Mouse (Mus musculus) CD4-positive, CD25-positive, alpha-beta regulatory T cell, adult 2 months (primary cell): Measurements from ENCODE around the gene Evl.
"Not testable (repeated sequence)": the region's sequence is repeated elsewhere in the genome, so short reads cannot be mapped to it uniquely, and the experiment has no call there.

Source experiments
- DNase-seq: peaks from one replicate; pipeline ENCODE4 v3.0.0-alpha.2; 2012; ENCODE audit warnings: low read depth, low spot score

Gene Evl

DNA sequence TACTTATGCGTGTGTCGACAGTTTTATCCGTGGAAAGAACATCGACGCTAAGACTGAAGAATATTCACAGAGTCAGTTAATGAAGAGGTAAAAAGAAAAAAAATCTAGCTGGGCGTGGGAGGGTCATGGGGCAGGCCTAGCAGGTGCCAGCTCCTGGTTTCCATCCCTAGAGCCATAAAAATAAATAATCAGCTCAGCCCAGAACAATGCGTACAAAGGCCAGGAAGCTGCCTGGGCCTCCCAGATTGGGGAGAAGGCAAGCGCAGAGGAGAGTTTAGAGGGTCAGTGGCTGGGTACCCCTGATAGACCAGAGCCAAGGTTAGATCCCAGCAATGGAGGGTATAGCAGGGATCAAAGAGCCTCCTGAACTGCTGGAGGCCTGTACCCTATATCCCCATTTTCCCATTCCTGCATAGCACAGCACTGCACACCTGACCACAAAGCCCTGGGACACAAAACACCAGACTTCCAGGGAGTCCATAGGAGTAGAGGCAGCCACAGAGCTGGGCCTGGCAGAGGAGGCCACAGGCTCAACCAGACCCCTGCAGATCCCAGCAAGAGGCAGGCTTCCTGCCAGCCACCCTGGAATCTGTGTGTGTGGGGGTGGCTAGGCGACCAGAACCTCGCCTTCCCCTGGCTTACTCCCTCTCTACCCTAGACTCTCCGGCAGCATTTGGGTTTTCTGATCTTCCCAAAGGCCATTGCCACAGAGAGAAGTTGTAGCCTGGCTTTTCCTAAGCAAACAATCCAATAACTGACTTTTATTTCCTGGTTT is 144.4 kb downstream of the Evl start:
- no peak for DNase-seq

DNA sequence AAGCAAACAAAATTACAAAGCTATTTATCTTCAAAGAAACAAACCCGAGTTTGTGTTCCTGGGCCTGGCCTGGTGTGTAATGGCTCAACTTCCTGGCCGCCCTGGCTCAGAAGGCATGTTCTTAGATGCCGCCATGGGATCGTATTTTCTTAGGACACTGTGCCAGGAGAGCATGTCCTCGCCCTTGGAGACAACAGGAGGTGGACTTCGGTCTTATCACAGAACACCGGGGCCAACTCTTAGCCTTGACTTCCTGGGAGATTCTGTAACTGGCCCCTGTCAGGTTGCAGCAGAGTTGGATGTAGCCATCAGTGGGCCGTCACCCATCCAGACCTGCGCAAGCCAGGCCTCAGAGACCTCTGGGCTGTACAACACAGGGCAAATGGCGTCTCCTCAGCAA is 145.1 kb downstream of the Evl start:
- no peak for DNase-seq

GRCm38 (mm10) chr12:108700037-108700436 is 145.5 kb downstream of the Evl start:
- no peak for DNase-seq

DNA sequence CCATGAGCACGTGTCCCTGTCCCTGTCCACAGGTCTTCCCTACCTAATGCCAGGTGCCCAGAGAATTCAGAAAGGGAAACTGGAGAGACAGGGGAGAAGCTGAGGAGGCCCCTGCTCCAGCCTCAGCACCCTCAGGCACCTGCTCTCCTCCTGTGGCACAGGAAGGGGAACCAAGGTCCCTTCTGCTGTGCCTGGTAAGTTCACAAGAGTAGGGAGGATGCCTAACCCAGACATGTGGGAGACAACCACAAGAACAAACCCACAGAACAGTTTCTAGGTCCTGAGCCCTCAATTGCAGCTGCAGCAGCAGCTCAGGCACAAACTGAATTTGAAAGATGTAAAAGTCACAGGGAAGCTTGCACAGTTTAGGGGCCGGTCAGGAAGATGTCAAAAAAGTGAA is 146.7 kb downstream of the Evl start:
- DNase-seq: no peak

DNA sequence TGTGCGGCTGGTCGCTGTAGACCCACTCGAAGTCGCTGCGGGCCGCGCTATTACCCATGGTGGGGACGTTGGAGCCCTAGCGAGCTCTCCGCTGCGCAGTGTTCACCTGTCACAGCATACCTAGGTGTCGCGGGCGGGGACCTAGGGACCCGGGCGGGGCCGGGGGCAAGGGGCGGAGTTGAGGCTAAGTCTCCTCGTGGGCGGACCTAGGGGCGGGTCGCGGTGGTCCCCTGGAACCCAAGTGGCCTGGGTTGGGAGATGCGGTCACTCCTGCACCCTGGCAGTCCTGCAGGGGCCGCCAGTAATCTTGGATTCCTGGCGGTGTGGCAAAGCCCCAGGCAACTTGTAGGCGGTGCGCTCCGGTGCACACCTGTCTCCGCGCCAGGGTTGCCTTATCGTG is 147.7 kb downstream of the Evl start, which contains the start of gene Degs2:
Gene Degs2, minus strand, starts transcription at position 131 of the 400 bp plus-strand sequence.
- no peak for DNase-seq

DNA sequence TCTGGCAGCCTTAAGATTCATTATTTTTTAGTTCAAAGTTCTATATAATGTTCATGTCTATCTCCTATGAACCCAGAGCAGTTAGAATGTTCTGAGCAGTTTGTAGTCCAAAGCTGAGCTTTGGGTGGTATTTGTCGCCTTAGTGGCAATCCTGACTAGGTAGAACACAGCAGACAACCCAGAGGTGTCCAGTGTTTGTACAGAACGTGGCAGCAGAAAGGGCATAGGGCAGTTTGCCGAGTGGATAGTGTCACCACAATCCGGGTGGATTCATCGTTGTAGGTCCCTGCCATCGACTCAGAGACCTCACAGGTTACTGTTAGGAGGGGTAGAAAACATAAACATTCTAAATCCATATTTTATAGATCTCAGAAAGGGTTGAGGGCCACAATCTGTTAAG is 151.0 kb downstream of the Evl start:
- DNase-seq: no peak

- peak; percentile 63 for DNase-seq
Measured at GRCm38 (mm10) chr12:108706129-108706528, 151.6 kb downstream of the Evl start.

- no peak for DNase-seq
Measured at GRCm38 (mm10) chr12:108709386-108709785, 154.9 kb downstream of the Evl start.

DNA sequence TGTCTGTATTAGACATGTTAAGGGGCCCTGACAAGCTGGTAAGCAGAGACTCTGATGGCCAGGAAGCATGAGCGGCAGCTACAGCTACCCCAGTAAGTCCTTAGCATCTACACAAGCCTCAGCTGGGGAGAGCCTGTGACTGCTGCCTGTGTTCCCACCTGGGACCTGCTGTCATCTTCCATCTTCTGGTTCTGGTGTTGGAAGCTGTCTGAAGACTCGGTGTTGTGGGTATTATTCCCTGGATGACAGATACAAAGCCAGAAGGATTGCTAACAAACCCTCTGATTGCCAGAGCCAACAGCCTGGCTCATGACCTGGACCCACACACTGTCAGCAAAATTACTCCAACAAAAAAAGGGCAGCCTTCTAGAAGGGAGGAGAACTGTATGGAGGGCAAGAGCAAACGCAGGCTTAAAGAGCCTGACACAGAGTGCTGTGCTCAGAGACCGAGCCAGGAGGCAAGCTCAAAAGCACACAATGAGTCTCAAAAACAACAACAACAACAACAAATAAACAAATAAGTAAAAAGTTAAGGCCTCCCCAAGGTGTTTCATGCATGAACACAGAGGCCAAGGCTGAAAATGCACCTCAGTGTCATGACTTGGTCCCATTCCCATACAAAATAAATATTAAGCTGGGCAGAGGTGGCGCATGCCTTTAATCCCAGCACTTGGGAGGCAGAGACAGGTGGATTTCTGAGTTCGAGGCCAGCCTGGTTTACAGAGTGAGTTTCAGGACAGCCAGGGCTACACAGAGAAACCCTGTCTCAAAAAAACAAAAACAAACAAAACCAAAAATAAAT is 155.6 kb downstream of the Evl start:
- DNase-seq: no peak

GRCm38 (mm10) chr12:108710861-108711615 is 156.5 kb downstream of the Evl start:
- DNase-seq: no peak

DNA sequence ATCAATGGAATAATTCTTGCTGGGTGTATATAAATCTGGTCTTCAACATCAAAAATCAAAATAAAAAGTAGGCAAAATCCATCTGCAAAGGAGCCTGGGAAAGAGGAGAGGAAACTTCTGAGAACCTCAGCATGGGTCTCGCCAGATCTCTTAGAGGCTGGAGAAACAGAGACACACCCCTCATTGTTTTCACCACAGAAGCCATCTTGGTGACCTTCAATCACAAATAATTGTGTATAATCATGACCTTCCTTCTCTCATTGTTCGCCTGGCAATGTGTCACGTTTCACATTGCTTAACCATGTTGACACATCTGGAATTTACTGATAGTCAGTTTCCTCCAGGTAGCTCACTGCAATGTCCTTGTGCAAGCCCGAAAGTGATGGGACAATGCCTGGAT is 158.0 kb downstream of the Evl start:
- DNase-seq: no peak

DNA sequence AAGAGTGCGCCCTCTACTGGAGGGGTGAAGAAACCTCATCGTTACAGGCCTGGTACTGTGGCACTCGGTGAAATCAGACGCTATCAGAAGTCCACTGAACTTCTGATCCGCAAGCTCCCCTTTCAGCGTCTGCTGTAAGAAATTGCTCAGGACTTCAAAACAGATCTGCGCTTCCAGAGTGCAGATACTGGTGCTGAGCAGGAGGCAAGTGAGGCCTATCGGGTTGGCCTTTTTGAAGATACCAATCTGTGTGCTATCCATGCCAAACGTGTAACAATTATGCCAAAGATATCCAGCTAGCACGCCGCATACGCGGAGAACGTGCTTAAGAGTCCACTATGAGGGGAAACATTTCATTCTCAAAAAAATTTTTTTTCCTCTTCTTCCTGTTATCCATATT is 159.5 kb downstream of the Evl start:
- not testable (repeated sequence) for DNase-seq

DNA sequence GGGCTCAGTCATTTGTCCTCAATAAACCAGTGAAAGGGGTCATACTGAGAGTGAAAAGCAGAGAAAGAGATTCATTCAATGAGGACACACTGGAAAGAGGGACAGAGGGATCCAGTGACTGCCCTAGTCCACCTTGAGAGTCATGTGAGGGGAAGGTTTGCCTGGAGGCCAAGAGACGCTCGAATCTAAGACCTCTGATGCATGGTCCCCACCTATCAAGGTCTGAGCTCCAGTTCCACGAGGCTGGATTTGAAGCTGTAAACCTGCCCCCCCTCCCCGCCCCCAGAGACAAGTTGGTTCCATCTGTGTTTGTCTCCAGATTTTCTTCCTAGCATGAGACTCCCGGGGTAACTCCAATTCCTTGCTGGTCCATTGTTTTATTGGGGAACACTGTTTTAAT is 161.3 kb downstream of the Evl start:
- no peak for DNase-seq

GRCm38 (mm10) chr12:108718485-108718884 is 164.0 kb downstream of the Evl start:
- no peak for DNase-seq

- DNase-seq: no peak
Measured at GRCm38 (mm10) chr12:108722464-108722863, 167.9 kb downstream of the Evl start.

- DNase-seq: no peak
Measured at GRCm38 (mm10) chr12:108723841-108724240, 169.3 kb downstream of the Evl start.

DNA sequence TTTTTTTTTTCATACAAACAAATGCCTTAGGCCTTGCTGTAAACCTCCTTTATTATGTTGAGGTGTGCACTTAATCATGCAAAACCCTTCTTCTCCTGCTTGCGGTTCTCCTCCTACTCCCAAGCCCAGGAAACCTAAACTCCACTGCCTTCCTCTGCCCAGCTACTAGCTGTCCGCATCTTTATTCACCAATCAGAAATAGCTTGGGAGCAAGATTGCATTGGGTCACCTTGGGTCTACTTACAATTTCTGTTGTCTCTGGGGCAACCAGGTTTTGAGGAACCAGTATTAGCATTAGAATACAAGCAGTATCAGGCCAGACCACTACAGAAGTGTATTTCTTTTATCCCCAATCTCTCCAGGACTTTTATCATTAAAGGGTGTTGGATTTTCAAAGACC is 179.9 kb downstream of the Evl start:
- no peak for DNase-seq

- DNase-seq: no peak
Measured at GRCm38 (mm10) chr12:108737838-108738237, 183.3 kb downstream of the Evl start.
